Mouse (Mus musculus) liver, postnatal 0 days (tissue): ENCODE data around the gene Napsa. TPM values are rescaled to one million over a fixed set of nuclear protein-coding genes. Genes with fewer than 3 reads are reported as not detected.
A peak's percentile ranks its signal among the peaks of the same experiment; 100 is the strongest.

Source experiments
- ATAC-seq: fragments of 200-750 bp; cut with Nextera tagmentation; 2 replicates; pipeline ENCODE4 v1.8.0; 2017; ENCODE audit warnings: mild to moderate bottlenecking, moderate library complexity
- DNase-seq: peaks from one replicate; pipeline ENCODE4 v3.0.0-alpha.2; 2016
- H3K27ac ChIP-seq: fragments of 300-500 bp; sonication (generic); 2 replicates; pipeline ENCODE4 v1.5.1; 2014; ENCODE audit warnings: antibody characterized with exemption, moderate library complexity, mild to moderate bottlenecking, low read depth
- H3K27me3 ChIP-seq: fragments of 300-500 bp; sonication (generic); 2 replicates; pipeline ENCODE4 v1.6.1; 2014; ENCODE audit warnings: low read length, control low read depth, mixed read lengths; ENCODE audit not compliant: insufficient read depth
- H3K36me3 ChIP-seq: fragments of 300-500 bp; sonication (generic); replicated peaks from 2 replicates; pipeline ENCODE4 v1.6.1; 2014; ENCODE audit warnings: mild to moderate bottlenecking, control low read depth, low read length, moderate library complexity, mixed read lengths; ENCODE audit not compliant: insufficient read depth
- H3K4me1 ChIP-seq: fragments of 300-500 bp; sonication (generic); 2 replicates; pipeline ENCODE4 v1.6.1; 2014; ENCODE audit warnings: antibody characterized with exemption, mild to moderate bottlenecking, control low read depth; ENCODE audit not compliant: insufficient read depth
- H3K4me2 ChIP-seq: fragments of 300-500 bp; sonication (generic); 2 replicates; pipeline ENCODE4 v1.6.1; 2014; ENCODE audit warnings: low read depth, mild to moderate bottlenecking, low read length, moderate library complexity, mixed read lengths
- H3K4me3 ChIP-seq: fragments of 300-500 bp; sonication (generic); 2 replicates; pipeline ENCODE4 v1.5.1; 2014; ENCODE audit warnings: low read depth, low read length
- H3K9ac ChIP-seq: fragments of 300-500 bp; sonication (generic); replicated peaks from 2 replicates; pipeline ENCODE4 v1.6.1; 2014; ENCODE audit warnings: mild to moderate bottlenecking, moderate library complexity
- H3K9me3 ChIP-seq: fragments of 300-500 bp; sonication (generic); 2 replicates; pipeline ENCODE4 v1.6.1; 2016; ENCODE audit warnings: mild to moderate bottlenecking, control low read depth, low read length, mixed read lengths
- CTCF ChIP-seq: sonication (generic); IDR thresholded peaks from 2 replicates; pipeline ENCODE4 v1.5.1; 2016; ENCODE audit warnings: antibody characterized with exemption, low read depth
- EP300 ChIP-seq: IDR thresholded peaks from 2 replicates; pipeline ENCODE4 v1.6.1; 2016; ENCODE audit warnings: antibody characterized with exemption, low read depth, mild to moderate bottlenecking
- WGBS: fragments of 180-500 bp; shearing (Covaris S2); extraction: QIAGEN DNeasy Blood & Tissue Kit; methylation state at CpG from one replicate; pipeline ENCODE4 v1.1.7; 2014; ENCODE audit not compliant: insufficient replicate concordance; 5-methylcytosine and 5-hydroxymethylcytosine counted together
- microRNA-seq: library from miRNA; unstranded; fragments of <30 nt; microRNA quantifications from one replicate; pipeline ENCODE4, GENCODE M21; 2016
- polyA plus RNA-seq: library from polyadenylated mRNA; unstranded; fragments of >200 nt; fragmentation: Nextera tagmentation; extraction: Ambion mirVana; gene quantifications from 2 replicates; pipeline ENCODE4 v1.2.1, GENCODE M21; 2015

Gene Napsa
- polyA plus RNA-seq, 1 experiment from 2014 or later = 17.8 TPM

- no peaks in the 10 kb centered on the region for H3K27me3 ChIP-seq
- WGBS = 32% methylated on average over 1 of the region's 1 CpGs
Observed at GRCm38 (mm10) chr7:44626068-44626385, 53.8 kb downstream of the Napsa start.

GRCm38 (mm10) chr7:44626966-44627365 lies 54.8 kb downstream of the Napsa start:
- 72% methylated on average over 13 of the region's 13 CpGs for WGBS

More at GRCm38 (mm10) chr7:44626068-44626385, 53.8 kb downstream of the Napsa start:
- no peak overlapping the region for H3K4me2 ChIP-seq
- TF ChIP-seq EP300 (no peak), CTCF (no peak)
- no peaks in the 10 kb centered on the region for H3K36me3 ChIP-seq
- no peaks in the 10 kb centered on the region for H3K9me3 ChIP-seq
- no peak overlapping the region for H3K27ac ChIP-seq
- H3K4me3 ChIP-seq = no peak overlapping the region
- no peak overlapping the region for H3K9ac ChIP-seq
- ATAC-seq (no peak), DNase-seq (no peak)
- no peaks in the 10 kb centered on the region for H3K4me1 ChIP-seq

GRCm38 (mm10) chr7:44628402-44629034 lies 56.3 kb downstream of the Napsa start:
- Histone ChIP-seq H3K4me1 (no peaks in the 10 kb centered on the region), H3K4me3 (no peak overlapping the region), H3K9ac (no peak overlapping the region), H3K36me3 (no peaks in the 10 kb centered on the region), H3K4me2 (no peak overlapping the region), H3K27me3 (no peaks in the 10 kb centered on the region; the same call in 1 of the 2 replicates), H3K9me3 (no peaks in the 10 kb centered on the region), H3K27ac (no peak overlapping the region)
- ATAC-seq = no peak
- WGBS = 81% methylated on average over 15 of the region's 15 CpGs
- no peak for DNase-seq
- TF ChIP-seq CTCF (no peak), EP300 (no peak)

More at GRCm38 (mm10) chr7:44626966-44627365, 54.8 kb downstream of the Napsa start:
- TF ChIP-seq EP300 (no peak), CTCF (no peak)
- H3K4me1 ChIP-seq = no peaks in the 10 kb centered on the region
- no peaks in the 10 kb centered on the region for H3K27me3 ChIP-seq
- no peak for DNase-seq
- H3K36me3 ChIP-seq = no peaks in the 10 kb centered on the region
- H3K27ac ChIP-seq = no peak overlapping the region
- no peaks in the 10 kb centered on the region for H3K9me3 ChIP-seq
- ATAC-seq = no peak
- no peak overlapping the region for H3K4me3 ChIP-seq
- no peak overlapping the region for H3K4me2 ChIP-seq
- H3K9ac ChIP-seq = no peak overlapping the region

- no peak for ATAC-seq
- WGBS = 74% methylated on average over 13 of the region's 13 CpGs
Observed at GRCm38 (mm10) chr7:44630437-44630836, 58.3 kb downstream of the Napsa start.

GRCm38 (mm10) chr7:44632676-44633075 lies 60.5 kb downstream of the Napsa start:
- TF ChIP-seq EP300 (no peak), CTCF (no peak)
- H3K27me3 ChIP-seq = no peaks in the 10 kb centered on the region; the same call in 1 of the 2 replicates
- ATAC-seq = no peak
- no peak overlapping the region for H3K27ac ChIP-seq
- no peaks in the 10 kb centered on the region for H3K36me3 ChIP-seq
- no peak overlapping the region for H3K4me2 ChIP-seq
- no peaks in the 10 kb centered on the region for H3K9me3 ChIP-seq
- DNase-seq = no peak
- H3K9ac ChIP-seq = no peak overlapping the region
- 42% methylated on average over 13 of the region's 13 CpGs for WGBS
- H3K4me3 ChIP-seq = no peak overlapping the region
- H3K4me1 ChIP-seq = no peaks in the 10 kb centered on the region

More at GRCm38 (mm10) chr7:44630437-44630836, 58.3 kb downstream of the Napsa start:
- Histone ChIP-seq H3K27me3 (no peaks in the 10 kb centered on the region; the same call in 1 of the 2 replicates), H3K9me3 (no peaks in the 10 kb centered on the region), H3K4me2 (no peak overlapping the region), H3K9ac (no peak overlapping the region), H3K4me3 (no peak overlapping the region), H3K36me3 (no peaks in the 10 kb centered on the region), H3K27ac (no peak overlapping the region), H3K4me1 (no peaks in the 10 kb centered on the region)
- no peak for DNase-seq
- TF ChIP-seq CTCF = no peak
- TF ChIP-seq EP300 = no peak

- DNase-seq (no peak), ATAC-seq (no peak)
- no peak overlapping the region for H3K27ac ChIP-seq
- H3K36me3 ChIP-seq = no peaks in the 10 kb centered on the region
- no peaks in the 10 kb centered on the region for H3K4me1 ChIP-seq
- WGBS = 16% methylated on average over 15 of the region's 15 CpGs
- H3K9ac ChIP-seq = no peak overlapping the region
- no peak overlapping the region for H3K4me2 ChIP-seq
- no peaks in the 10 kb centered on the region for H3K9me3 ChIP-seq
- H3K4me3 ChIP-seq = no peak overlapping the region
- peaks cover 4% of the 10 kb centered on the region; the same call in 1 of the 2 replicates for H3K27me3 ChIP-seq
- TF ChIP-seq CTCF (peak; percentile 49), EP300 (no peak)
Observed at GRCm38 (mm10) chr7:44633407-44633806, 61.2 kb downstream of the Napsa start.

Small RNA genes lying within 50 kb of the gene (microRNA-seq; reads per million reads assigned to microRNA genes)
- gene Mir7053 = not detected

Other genes starting within 250 kb of the Napsa start
- gene Syt3, start 188.3 kb upstream of the Napsa start, polyA plus RNA-seq = 0.04 TPM in 1 of 2 replicates, not detected in the other
- gene 1700008O03Rik, start 186.6 kb upstream of the Napsa start, polyA plus RNA-seq = 0.15 and 0.18 TPM in 2 replicates
- gene Lrrc4b, start 143.4 kb upstream of the Napsa start, polyA plus RNA-seq = not detected in 2 replicates
- gene Aspdh, start 107.0 kb upstream of the Napsa start, polyA plus RNA-seq = 38.9 and 44.3 TPM in 2 replicates
- gene Josd2, start 104.4 kb upstream of the Napsa start, polyA plus RNA-seq = 59.7 and 63.1 TPM in 2 replicates
- gene Emc10, start 75.9 kb upstream of the Napsa start, polyA plus RNA-seq = 32.4 and 35.9 TPM in 2 replicates
- gene Fam71e1, start 75.8 kb upstream of the Napsa start, polyA plus RNA-seq = 3.3 and 4.1 TPM in 2 replicates
- 0.35 and 2.7 TPM in 2 replicates for gene Mybpc2, start 47.7 kb upstream of the Napsa start, polyA plus RNA-seq
- 9.5 and 10.1 TPM in 2 replicates for gene Spib, start 40.3 kb upstream of the Napsa start, polyA plus RNA-seq
- gene Pold1, start 23.5 kb upstream of the Napsa start, polyA plus RNA-seq = 18.9 and 25.1 TPM in 2 replicates
- 33.6 and 33.9 TPM in 2 replicates for gene Nr1h2, start 18.4 kb upstream of the Napsa start, polyA plus RNA-seq
- 0.13 and 0.20 TPM in 2 replicates for gene Kcnc3, start 18.3 kb downstream of the Napsa start, polyA plus RNA-seq
- gene Myh14, start 98.5 kb downstream of the Napsa start, polyA plus RNA-seq = 1.5 and 2.1 TPM in 2 replicates
- gene Izumo2, start 136.4 kb downstream of the Napsa start, polyA plus RNA-seq = not detected in 2 replicates
- gene Vrk3, start 176.0 kb downstream of the Napsa start, polyA plus RNA-seq = 19.1 and 19.3 TPM in 2 replicates
- gene Zfp473, start 178.7 kb downstream of the Napsa start, polyA plus RNA-seq = 0.14 and 0.24 TPM in 2 replicates
- gene Nup62, start 243.7 kb downstream of the Napsa start, polyA plus RNA-seq = 19.6 and 21.4 TPM in 2 replicates
- gene Il4i1, start 244.0 kb downstream of the Napsa start, polyA plus RNA-seq = 0.83 and 1.0 TPM in 2 replicates
- gene Atf5, start 244.3 kb downstream of the Napsa start, polyA plus RNA-seq = 66.6 and 72.5 TPM in 2 replicates